In genomic region chr9:71447573-71447972, GRCm38 (mm10) we compare ENCODE assay signal across 8 mouse cellular contexts. TPM values are rescaled to one million over a fixed set of nuclear protein-coding genes. Genes with fewer than 3 reads are reported as not detected.
DNase-seq lines count a peak whose midpoint lies in the region.

No protein-coding gene starts in this region.

- DNase-seq in thymus, postnatal 4 days, result peak; percentile 16
- DNase-seq in thymus, postnatal 25 days, result no peak
- DNase-seq in cerebellum, postnatal 14 days, result peak; percentile 63 to 75
- DNase-seq in gastrocnemius, postnatal 4 days (ENCODE audit: low spot score in 2 of 2), result peak; percentile 32 to 62
- DNase-seq in layer of hippocampus, adult 18-20 months (ENCODE audit: low spot score in 2 of 2), result peak; percentile 39 to 82
- DNase-seq in lung, postnatal 10 days, result peak; percentile 82
- peak; percentile 54 for DNase-seq in urinary bladder, postnatal 25 days (ENCODE audit: low spot score)
- no peak for DNase-seq in T-cell, adult 2 months (ENCODE audit: low spot score)

RNA-seq across cellular contexts. Expression of gene Polr2m, which starts 38.2 kb away (rescaled TPM):
- total RNA-seq in gastrocnemius, postnatal 4 days (2021), result 100 to 1,000 TPM; 208 to 216 TPM
- 100 to 1,000 TPM; 170 to 189 TPM for total RNA-seq in layer of hippocampus, adult 18-20 months (2021)

Comparison
In these comparisons a context has a peak if more than half of its experiments do, and no peak if none do; other contexts are left out.
1. DNase-seq: peak in thymus, postnatal 4 days (single experiment), cerebellum, postnatal 14 days (2 of 2), gastrocnemius, postnatal 4 days (2 of 2), layer of hippocampus, adult 18-20 months (2 of 2), lung, postnatal 10 days (single experiment) and urinary bladder, postnatal 25 days (single experiment); none in thymus, postnatal 25 days (single experiment) and T-cell, adult 2 months (single experiment).